Mouse (Mus musculus): ENCODE measurements around the gene Gnptg. TPM values are rescaled to one million over a fixed set of nuclear protein-coding genes. Genes with fewer than 3 reads are reported as not detected.

The Gnptg gene
- polyA plus RNA-seq, 1 experiment: 22.4 TPM

DNA sequence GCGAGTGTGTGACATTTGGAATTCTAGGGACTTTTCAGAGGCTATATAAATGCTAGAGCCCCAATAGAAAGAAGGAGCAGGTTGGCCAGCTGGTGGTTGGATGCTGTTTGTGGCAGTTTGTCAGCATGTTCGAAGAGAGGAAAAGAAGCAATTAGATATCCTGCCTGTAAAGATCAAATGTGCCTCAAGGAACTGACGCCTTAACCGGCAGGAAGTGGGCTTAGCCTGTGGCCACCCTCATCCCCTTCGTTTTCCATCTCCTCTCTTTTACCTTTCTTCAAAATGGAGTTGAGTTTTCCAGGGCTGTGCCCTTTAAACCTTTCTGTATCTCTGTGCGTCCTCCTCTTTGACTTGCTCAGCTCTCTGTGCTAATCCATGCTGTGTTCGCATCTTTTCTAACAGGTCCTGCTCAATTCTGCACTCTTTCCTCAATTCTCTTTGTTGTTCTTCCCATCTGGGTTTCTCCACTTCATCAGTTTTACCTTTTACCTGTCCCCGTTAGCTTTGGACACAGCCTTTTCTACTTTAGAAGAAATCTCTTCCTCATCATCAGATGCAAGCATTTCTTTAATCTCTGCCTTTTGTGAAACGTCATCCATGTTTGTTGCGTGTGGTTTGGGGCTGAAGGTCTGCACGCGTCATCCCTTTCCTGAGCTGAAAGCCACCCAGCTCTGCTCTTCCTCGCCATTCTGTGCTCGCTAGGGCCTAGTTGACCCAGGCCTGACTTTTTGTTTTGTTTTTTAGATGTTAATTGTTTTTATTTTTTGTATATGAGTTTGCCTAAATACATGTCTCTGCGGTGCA lies 20.2 kb downstream of the Gnptg start:
- WGBS: 64% methylated on average over 15 of the region's 15 CpGs
- H3K27me3 ChIP-seq (ENCODE audit: control insufficient read depth, insufficient read depth, low read length): no peaks in the 10 kb centered on the region
- H3K4me3 ChIP-seq (ENCODE audit: extremely low read depth, insufficient read depth, insufficient read length): no peak overlapping the region
- peaks cover 6% of the 10 kb centered on the region; the same call in 1 of the 2 replicates for H3K36me3 ChIP-seq (ENCODE audit: control insufficient read depth, insufficient read depth, low read length)
- peaks cover 26% of the 10 kb centered on the region for H3K4me1 ChIP-seq (ENCODE audit: control insufficient read depth, insufficient read depth, insufficient read length)
- TF ChIP-seq CTCF (IDR thresholded peaks at IDR 0.05; ENCODE audit: extremely low read depth, insufficient read depth, insufficient read length, insufficient replicate concordance) (no peak), POLR2A (IDR thresholded peaks at IDR 0.05; ENCODE audit: low read depth, low read length) (no peak)
- no peak overlapping the region; the same call in 1 of the 2 replicates for H3K27ac ChIP-seq (ENCODE audit: insufficient read depth, low read length)
- DNase-seq (ENCODE audit: low read depth in 1 of 2, low spot score in 2 of 2): no peak

- H3K27me3 ChIP-seq (ENCODE audit: control insufficient read depth, insufficient read depth, low read length): no peaks in the 10 kb centered on the region
- H3K36me3 ChIP-seq (ENCODE audit: control insufficient read depth, insufficient read depth, low read length): peaks cover 9% of the 10 kb centered on the region
- no peak overlapping the region for H3K27ac ChIP-seq (ENCODE audit: insufficient read depth, low read length)
- no peak for DNase-seq (ENCODE audit: low read depth in 1 of 2, low spot score in 2 of 2)
- WGBS: 85% methylated on average over 9 of the region's 9 CpGs
- H3K4me3 ChIP-seq (ENCODE audit: extremely low read depth, insufficient read depth, insufficient read length): no peak overlapping the region
- peaks cover 22% of the 10 kb centered on the region; the same call in 1 of the 2 replicates for H3K4me1 ChIP-seq (ENCODE audit: control insufficient read depth, insufficient read depth, insufficient read length)
- no peak for TF ChIP-seq POLR2A (IDR thresholded peaks at IDR 0.05; ENCODE audit: low read depth, low read length)
- no peak for TF ChIP-seq CTCF (IDR thresholded peaks at IDR 0.05; ENCODE audit: extremely low read depth, insufficient read depth, insufficient read length, insufficient replicate concordance)
Observed at GRCm38 (mm10) chr17:25218967-25219366, 21.0 kb downstream of the Gnptg start.

GRCm38 (mm10) chr17:25215431-25215830 lies 24.5 kb downstream of the Gnptg start:
- 88% methylated on average over 3 of the region's 3 CpGs for WGBS
- Histone ChIP-seq H3K27ac (ENCODE audit: insufficient read depth, low read length) (no peak overlapping the region), H3K27me3 (ENCODE audit: control insufficient read depth, insufficient read depth, low read length) (no peaks in the 10 kb centered on the region), H3K4me3 (ENCODE audit: extremely low read depth, insufficient read depth, insufficient read length) (no peak overlapping the region), H3K4me1 (ENCODE audit: control insufficient read depth, insufficient read depth, insufficient read length) (peaks cover 8% of the 10 kb centered on the region; the same call in 1 of the 2 replicates), H3K36me3 (ENCODE audit: control insufficient read depth, insufficient read depth, low read length) (peaks cover 21% of the 10 kb centered on the region)
- TF ChIP-seq CTCF (IDR thresholded peaks at IDR 0.05; ENCODE audit: extremely low read depth, insufficient read depth, insufficient read length, insufficient replicate concordance) (no peak), POLR2A (IDR thresholded peaks at IDR 0.05; ENCODE audit: low read depth, low read length) (no peak)
- no peak for DNase-seq (ENCODE audit: low read depth in 1 of 2, low spot score in 2 of 2)

GRCm38 (mm10) chr17:25211705-25212104 lies 28.2 kb downstream of the Gnptg start:
- DNase-seq (ENCODE audit: low read depth in 1 of 2, low spot score in 2 of 2): no peak
- H3K4me3 ChIP-seq (ENCODE audit: extremely low read depth, insufficient read depth, insufficient read length): no peak overlapping the region
- H3K4me1 ChIP-seq (ENCODE audit: control insufficient read depth, insufficient read depth, insufficient read length): peaks cover 4% of the 10 kb centered on the region; the same call in 1 of the 2 replicates
- WGBS: 65% methylated on average over 4 of the region's 4 CpGs
- peaks cover 44% of the 10 kb centered on the region for H3K36me3 ChIP-seq (ENCODE audit: control insufficient read depth, insufficient read depth, low read length)
- H3K27ac ChIP-seq (ENCODE audit: insufficient read depth, low read length): no peak overlapping the region
- TF ChIP-seq POLR2A (IDR thresholded peaks at IDR 0.05; ENCODE audit: low read depth, low read length) (no peak), CTCF (IDR thresholded peaks at IDR 0.05; ENCODE audit: extremely low read depth, insufficient read depth, insufficient read length, insufficient replicate concordance) (no peak)
- no peaks in the 10 kb centered on the region for H3K27me3 ChIP-seq (ENCODE audit: control insufficient read depth, insufficient read depth, low read length)

DNA sequence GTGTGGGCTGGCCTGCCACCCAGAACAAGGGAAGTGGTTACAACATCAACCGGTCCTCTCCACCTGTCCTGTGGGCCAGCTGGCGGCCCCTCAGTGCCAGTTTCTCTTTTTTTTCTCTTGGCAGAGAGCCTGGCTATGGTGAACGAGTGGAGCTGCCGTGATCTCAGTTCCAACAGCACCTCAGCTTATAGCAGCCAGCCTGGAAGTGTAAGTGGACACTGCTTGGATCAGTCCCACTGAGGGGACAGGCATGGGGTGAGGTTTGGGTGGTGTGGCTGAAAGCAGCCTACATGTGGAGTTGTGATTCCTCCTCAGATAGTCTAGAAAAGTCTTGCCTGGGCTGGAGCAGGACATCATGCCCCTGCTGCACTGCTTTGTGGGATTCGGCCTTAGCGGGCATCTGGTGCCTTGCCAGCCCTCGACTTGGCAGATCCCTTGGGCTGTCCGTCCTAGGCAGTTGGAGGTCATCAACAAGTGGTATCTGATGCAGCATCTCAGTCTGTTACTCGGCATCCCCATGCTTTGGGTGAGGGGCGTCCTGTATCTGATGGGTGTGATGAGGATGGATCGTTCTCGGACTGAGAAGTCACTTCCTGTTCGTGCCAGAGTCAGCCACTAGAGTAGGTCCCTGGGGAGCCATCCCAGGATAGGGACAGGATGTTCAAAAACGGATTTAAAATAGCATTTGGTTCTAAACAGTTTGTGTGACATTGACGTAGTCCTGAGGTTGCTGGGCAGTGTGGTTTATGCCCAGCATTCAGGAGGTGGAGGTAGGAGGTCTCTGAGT lies 29.1 kb downstream of the Gnptg start:
- Histone ChIP-seq H3K4me3 (ENCODE audit: extremely low read depth, insufficient read depth, insufficient read length) (no peak overlapping the region), H3K27ac (ENCODE audit: insufficient read depth, low read length) (peak overlapping the region; percentile 27; the same call in 1 of the 2 replicates), H3K4me1 (ENCODE audit: control insufficient read depth, insufficient read depth, insufficient read length) (peaks cover 4% of the 10 kb centered on the region; the same call in 1 of the 2 replicates), H3K27me3 (ENCODE audit: control insufficient read depth, insufficient read depth, low read length) (no peaks in the 10 kb centered on the region), H3K36me3 (ENCODE audit: control insufficient read depth, insufficient read depth, low read length) (peaks cover 49% of the 10 kb centered on the region)
- WGBS: 31% methylated on average over 15 of the region's 15 CpGs
- no peak for TF ChIP-seq CTCF (IDR thresholded peaks at IDR 0.05; ENCODE audit: extremely low read depth, insufficient read depth, insufficient read length, insufficient replicate concordance)
- TF ChIP-seq POLR2A (IDR thresholded peaks at IDR 0.05; ENCODE audit: low read depth, low read length): no peak
- no peak for DNase-seq (ENCODE audit: low read depth in 1 of 2, low spot score in 2 of 2)

DNA sequence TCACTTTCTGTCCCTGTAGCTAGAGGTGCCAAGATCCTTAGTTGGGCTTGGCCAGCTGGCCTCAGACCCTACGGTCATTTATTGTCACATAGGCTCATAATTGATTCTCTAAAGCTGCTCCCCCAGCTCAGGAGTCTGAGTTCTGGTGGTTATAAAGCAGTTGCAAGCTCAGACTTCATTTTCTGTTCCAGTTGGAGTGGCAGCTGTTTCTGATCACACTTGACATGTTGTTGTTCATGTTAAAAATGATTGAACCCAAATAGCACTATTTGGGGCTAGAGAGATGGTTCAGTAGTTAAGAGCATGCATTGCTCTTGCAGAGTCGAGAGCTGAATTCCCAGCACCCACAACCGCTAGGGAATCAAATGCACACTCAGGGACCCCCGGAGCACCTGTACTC lies 29.9 kb downstream of the Gnptg start:
- Histone ChIP-seq H3K4me3 (ENCODE audit: extremely low read depth, insufficient read depth, insufficient read length) (no peak overlapping the region), H3K36me3 (ENCODE audit: control insufficient read depth, insufficient read depth, low read length) (peaks cover 52% of the 10 kb centered on the region), H3K4me1 (ENCODE audit: control insufficient read depth, insufficient read depth, insufficient read length) (peaks cover 4% of the 10 kb centered on the region; the same call in 1 of the 2 replicates), H3K27me3 (ENCODE audit: control insufficient read depth, insufficient read depth, low read length) (no peaks in the 10 kb centered on the region), H3K27ac (ENCODE audit: insufficient read depth, low read length) (no peak overlapping the region)
- WGBS: 83% methylated on average over 4 of the region's 4 CpGs
- DNase-seq (ENCODE audit: low read depth in 1 of 2, low spot score in 2 of 2): no peak
- TF ChIP-seq CTCF (IDR thresholded peaks at IDR 0.05; ENCODE audit: extremely low read depth, insufficient read depth, insufficient read length, insufficient replicate concordance) (no peak), POLR2A (IDR thresholded peaks at IDR 0.05; ENCODE audit: low read depth, low read length) (no peak)
